Mouse (Mus musculus): ENCODE measurements around the gene Hlf. TPM values are rescaled to one million over a fixed set of nuclear protein-coding genes. Genes with fewer than 3 reads are reported as not detected.

The Hlf gene
- polyA plus RNA-seq, 1 experiment: not detected

GRCm38 (mm10) chr11:90391271-90392185 is 833 bp upstream of the Hlf start:
- TF ChIP-seq CTCF (IDR thresholded peaks at IDR 0.05; ENCODE audit: insufficient read depth, low read depth, low read length): no peak
- TF ChIP-seq POLR2A (IDR thresholded peaks at IDR 0.05; ENCODE audit: insufficient read depth, low read depth, low read length): no peak
- no peak overlapping the region for H3K27ac ChIP-seq (ENCODE audit: insufficient read depth, low read depth, low read length)
- H3K4me3 ChIP-seq (ENCODE audit: insufficient read depth, low read depth, low read length): no peak overlapping the region
- H3K4me1 ChIP-seq (ENCODE audit: control insufficient read depth, insufficient read depth, low read length): peaks cover 5% of the 10 kb centered on the region; the same call in 1 of the 2 replicates
- WGBS: 29% methylated on average over 14 of the region's 14 CpGs

- WGBS: under 1% methylated on average over 40 of the region's 41 CpGs
- Histone ChIP-seq H3K4me3 (ENCODE audit: insufficient read depth, low read depth, low read length) (peak overlapping the region; percentile 82), H3K27ac (ENCODE audit: insufficient read depth, low read depth, low read length) (peak overlapping the region; percentile 48), H3K4me1 (ENCODE audit: control insufficient read depth, insufficient read depth, low read length) (peaks cover 5% of the 10 kb centered on the region; the same call in 1 of the 2 replicates)
- no peak for TF ChIP-seq POLR2A (IDR thresholded peaks at IDR 0.05; ENCODE audit: insufficient read depth, low read depth, low read length)
- no peak for TF ChIP-seq CTCF (IDR thresholded peaks at IDR 0.05; ENCODE audit: insufficient read depth, low read depth, low read length)
These were observed 536 bp downstream of the Hlf start for GRCm38 (mm10) chr11:90389902-90390816.

- under 1% methylated on average over 36 of the region's 36 CpGs for WGBS
- peaks cover 5% of the 10 kb centered on the region; the same call in 1 of the 2 replicates for H3K4me1 ChIP-seq (ENCODE audit: control insufficient read depth, insufficient read depth, low read length)
- peak overlapping the region; percentile 82 for H3K4me3 ChIP-seq (ENCODE audit: insufficient read depth, low read depth, low read length)
- H3K27ac ChIP-seq (ENCODE audit: insufficient read depth, low read depth, low read length): peak overlapping the region; percentile 33
- no peak for TF ChIP-seq POLR2A (IDR thresholded peaks at IDR 0.05; ENCODE audit: insufficient read depth, low read depth, low read length)
- TF ChIP-seq CTCF (IDR thresholded peaks at IDR 0.05; ENCODE audit: insufficient read depth, low read depth, low read length): no peak
These were observed 1.4 kb downstream of the Hlf start for GRCm38 (mm10) chr11:90389174-90389901.

DNA sequence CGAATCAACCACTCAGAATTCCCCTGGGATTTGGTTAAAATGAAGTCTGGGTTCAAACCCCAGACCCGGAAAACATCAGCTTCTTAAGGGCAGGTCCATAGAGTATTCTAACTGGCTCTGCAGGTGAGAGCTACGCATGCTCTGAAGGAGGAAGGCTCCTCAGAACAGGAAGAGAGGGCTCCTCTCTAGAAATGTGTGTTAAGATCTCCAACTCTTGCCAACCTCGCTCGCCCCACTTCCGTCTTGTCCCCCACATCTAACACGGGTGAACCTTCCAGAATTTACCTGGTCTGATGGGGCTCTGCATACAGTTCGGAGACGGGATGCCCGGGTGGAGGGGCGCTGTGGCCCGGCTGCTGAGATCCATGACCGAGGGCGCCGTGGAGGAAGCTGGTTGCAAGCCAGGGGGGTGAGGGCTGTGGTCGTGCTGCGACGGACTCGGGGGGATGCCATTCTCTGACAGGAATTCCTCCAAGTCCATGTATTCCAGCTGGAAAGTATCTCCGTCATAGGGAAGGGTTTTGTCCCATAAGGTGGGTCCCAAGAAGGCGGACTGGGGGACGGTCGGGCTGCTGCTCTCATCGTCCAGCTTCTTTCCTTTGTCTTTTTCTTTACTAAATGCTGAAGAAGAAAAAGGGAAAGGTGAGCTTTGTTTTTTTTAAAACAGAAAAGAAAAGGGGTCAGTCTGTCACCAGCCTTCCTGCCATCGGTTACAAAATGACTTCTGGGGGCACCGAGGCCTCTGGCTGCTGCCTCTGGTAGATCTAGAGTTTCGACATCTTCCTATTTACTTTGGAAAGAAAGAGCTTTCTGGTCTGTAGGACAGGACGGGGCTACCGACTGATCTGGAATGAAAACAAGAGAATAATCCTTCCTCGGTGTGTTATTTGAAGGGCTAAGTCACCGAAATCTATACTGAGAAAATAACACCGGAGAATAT is 2.9 kb downstream of the Hlf start:
- Histone ChIP-seq H3K4me3 (ENCODE audit: insufficient read depth, low read depth, low read length) (peak overlapping the region; percentile 20), H3K4me1 (ENCODE audit: control insufficient read depth, insufficient read depth, low read length) (peaks cover 9% of the 10 kb centered on the region; the same call in 1 of the 2 replicates), H3K27ac (ENCODE audit: insufficient read depth, low read depth, low read length) (no peak overlapping the region)
- 0 out of 2 replicates have a peak, but pooled peaks have one; percentile 16 for TF ChIP-seq CTCF (IDR thresholded peaks at IDR 0.05; ENCODE audit: insufficient read depth, low read depth, low read length)
- TF ChIP-seq POLR2A (IDR thresholded peaks at IDR 0.05; ENCODE audit: insufficient read depth, low read depth, low read length): no peak
- 74% methylated on average over 32 of the region's 32 CpGs for WGBS

- WGBS: 31% methylated on average over 6 of the region's 6 CpGs
- Histone ChIP-seq H3K27ac (ENCODE audit: insufficient read depth, low read depth, low read length) (peak overlapping the region; percentile 12; the same call in 1 of the 2 replicates), H3K4me3 (ENCODE audit: insufficient read depth, low read depth, low read length) (no peak overlapping the region), H3K4me1 (ENCODE audit: control insufficient read depth, insufficient read depth, low read length) (peaks cover 17% of the 10 kb centered on the region)
- TF ChIP-seq CTCF (IDR thresholded peaks at IDR 0.05; ENCODE audit: insufficient read depth, low read depth, low read length): no peak
- no peak for TF ChIP-seq POLR2A (IDR thresholded peaks at IDR 0.05; ENCODE audit: insufficient read depth, low read depth, low read length)
These were observed 8.6 kb downstream of the Hlf start for GRCm38 (mm10) chr11:90382005-90382611.

DNA sequence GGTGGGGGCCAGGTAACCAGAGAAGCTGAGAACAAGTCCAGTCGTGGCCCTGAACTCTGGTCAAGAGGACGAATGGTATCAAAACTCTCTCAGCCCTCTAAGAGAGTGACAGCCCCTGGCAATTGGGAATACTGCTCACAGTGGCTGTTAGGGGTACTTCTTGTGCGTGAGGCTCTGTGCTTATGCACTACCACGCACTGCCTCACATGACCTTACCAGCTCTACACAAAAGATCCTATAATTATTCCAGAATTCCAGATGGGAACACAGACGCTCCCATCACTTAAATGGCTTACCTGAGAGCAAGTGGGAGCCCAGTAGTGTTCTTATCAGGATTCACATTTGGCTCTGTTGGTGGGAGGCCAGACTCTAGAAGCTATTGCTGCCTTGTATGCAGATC is 9.6 kb downstream of the Hlf start:
- Histone ChIP-seq H3K4me3 (ENCODE audit: insufficient read depth, low read depth, low read length) (no peak overlapping the region), H3K4me1 (ENCODE audit: control insufficient read depth, insufficient read depth, low read length) (peaks cover 17% of the 10 kb centered on the region), H3K27ac (ENCODE audit: insufficient read depth, low read depth, low read length) (no peak overlapping the region)
- WGBS: 63% methylated on average over 5 of the region's 5 CpGs
- TF ChIP-seq POLR2A (IDR thresholded peaks at IDR 0.05; ENCODE audit: insufficient read depth, low read depth, low read length) (no peak), CTCF (IDR thresholded peaks at IDR 0.05; ENCODE audit: insufficient read depth, low read depth, low read length) (no peak)

- 87% methylated on average over 10 of the region's 10 CpGs for WGBS
- Histone ChIP-seq H3K4me1 (ENCODE audit: control insufficient read depth, insufficient read depth, low read length) (peaks cover 17% of the 10 kb centered on the region), H3K4me3 (ENCODE audit: insufficient read depth, low read depth, low read length) (no peak overlapping the region), H3K27ac (ENCODE audit: insufficient read depth, low read depth, low read length) (no peak overlapping the region)
- TF ChIP-seq POLR2A (IDR thresholded peaks at IDR 0.05; ENCODE audit: insufficient read depth, low read depth, low read length) (no peak), CTCF (IDR thresholded peaks at IDR 0.05; ENCODE audit: insufficient read depth, low read depth, low read length) (no peak)
These were observed 10.5 kb downstream of the Hlf start for GRCm38 (mm10) chr11:90380131-90380685.

Measured in olfactory bulb, adult 2 months (tissue).